Mouse (Mus musculus) G1E (cell line): ENCODE data around the gene Ncoa3. TPM values are rescaled to one million over a fixed set of nuclear protein-coding genes. Genes with fewer than 3 reads are reported as not detected.
A peak's percentile ranks its signal among the peaks of the same experiment; 100 is the strongest.

Source experiments
- ATAC-seq: 2 replicates; pipeline ENCODE4 v1.8.0; 2016; ENCODE audit warnings: mild to moderate bottlenecking; ENCODE audit not compliant: insufficient number of reproducible peaks, poor library complexity, low FRiP score, severe bottlenecking; ENCODE audit errors: extremely low read depth
- DNase-seq: peaks from one replicate; pipeline ENCODE4 v3.0.0; 2012; ENCODE audit warnings: low spot score
- H3K27me3 ChIP-seq: 2 replicates; pipeline ENCODE4 v1.6.1; 2012; ENCODE audit warnings: mild to moderate bottlenecking, low read length, inconsistent platforms; ENCODE audit not compliant: insufficient read depth
- H3K36me3 ChIP-seq: replicated peaks from 2 replicates; pipeline ENCODE3; 2012; ENCODE audit warnings: mild to moderate bottlenecking, inconsistent platforms
- H3K4me1 ChIP-seq: 2 replicates; pipeline ENCODE4 v1.6.1; 2012; ENCODE audit warnings: low read depth, low read length, inconsistent platforms, mixed read lengths; ENCODE audit not compliant: insufficient read depth
- H3K4me3 ChIP-seq: 2 replicates; pipeline ENCODE4 v1.5.1; 2012; ENCODE audit warnings: low read depth, mild to moderate bottlenecking, inconsistent platforms, low read length, moderate library complexity, mixed read lengths
- H3K9me3 ChIP-seq: replicated peaks from 2 replicates; pipeline ENCODE4 v1.6.1; 2012; ENCODE audit warnings: inconsistent platforms
- CTCF ChIP-seq: IDR thresholded peaks from 2 replicates; pipeline ENCODE4 v1.5.1; 2012; ENCODE audit warnings: low read depth, low read length, inconsistent platforms, mixed read lengths
- GATA1 ChIP-seq: IDR thresholded peaks from 2 replicates; pipeline ENCODE4 v1.6.1; 2012; ENCODE audit warnings: borderline replicate concordance, low read length, inconsistent platforms, mixed read lengths
- GATA2 ChIP-seq: IDR thresholded peaks from 2 replicates; pipeline ENCODE4 v1.6.1; 2012; ENCODE audit warnings: low read depth, low read length, inconsistent platforms, borderline replicate concordance
- POLR2AphosphoS5 ChIP-seq: IDR thresholded peaks from 2 replicates; pipeline ENCODE4 v1.6.1; 2012; ENCODE audit warnings: low read depth, low read length, inconsistent platforms; ENCODE audit not compliant: insufficient replicate concordance
- TAL1 ChIP-seq: conservative IDR thresholded peaks from 2 replicates; pipeline ENCODE4 v1.6.1; 2012; ENCODE audit warnings: low read depth, low read length, inconsistent platforms, mixed read lengths
- polyA plus RNA-seq: library from polyadenylated mRNA; stranded (reverse); fragments of >175 nt; gene quantifications from 2 replicates; pipeline ENCODE4 v1.2.3, GENCODE M21; 2012
- total RNA-seq, 2 experiments: library from RNA; stranded (forward) in 1 of 2; stranded (reverse) in 1 of 2; fragments of 200-1000 nt in 1 of 2; fragments of >200 nt in 1 of 2; fragmentation: Nextera tagmentation in 1 of 2; gene quantifications; 2 replicates each; pipeline ENCODE4 v1.2.3; 2014 to 2017

Gene Ncoa3
- total and polyA plus RNA-seq, 3 experiments: 8.2 to 17.9 (median 14.6) TPM

- Histone ChIP-seq H3K4me1 (peaks cover 9% of the 10 kb centered on the region), H3K9me3 (no peaks in the 10 kb centered on the region), H3K4me3 (no peak overlapping the region), H3K36me3 (no peaks in the 10 kb centered on the region), H3K27me3 (peaks cover 17% of the 10 kb centered on the region)
- ATAC-seq (no peak), DNase-seq (no peak)
- TF ChIP-seq TAL1: no peak
- no peak for TF ChIP-seq GATA2
- TF ChIP-seq CTCF: no peak
- no peak for TF ChIP-seq POLR2AphosphoS5
Observed at GRCm38 (mm10) chr2:165969391-165969790, 23.0 kb upstream of the Ncoa3 start.

- H3K27me3 ChIP-seq: peaks cover 17% of the 10 kb centered on the region
- no peak for ATAC-seq
- no peaks in the 10 kb centered on the region for H3K9me3 ChIP-seq
- H3K36me3 ChIP-seq: no peaks in the 10 kb centered on the region
- no peak overlapping the region for H3K4me3 ChIP-seq
- DNase-seq: no peak
- TF ChIP-seq GATA1: no peak
- no peak for TF ChIP-seq TAL1
- no peak for TF ChIP-seq GATA2
- no peak for TF ChIP-seq POLR2AphosphoS5
- TF ChIP-seq CTCF: no peak
- peaks cover 9% of the 10 kb centered on the region for H3K4me1 ChIP-seq
Observed at GRCm38 (mm10) chr2:165969961-165970360, 22.5 kb upstream of the Ncoa3 start.

- no peak for DNase-seq
- TF ChIP-seq TAL1 (no peak), GATA2 (no peak), CTCF (no peak), POLR2AphosphoS5 (no peak), GATA1 (no peak)
- no peak overlapping the region for H3K4me3 ChIP-seq
- H3K4me1 ChIP-seq: peaks cover 9% of the 10 kb centered on the region
- ATAC-seq: no peak
- no peaks in the 10 kb centered on the region for H3K36me3 ChIP-seq
- H3K9me3 ChIP-seq: no peaks in the 10 kb centered on the region
- H3K27me3 ChIP-seq: peaks cover 17% of the 10 kb centered on the region
Observed at GRCm38 (mm10) chr2:165970767-165971166, 21.7 kb upstream of the Ncoa3 start.

DNA sequence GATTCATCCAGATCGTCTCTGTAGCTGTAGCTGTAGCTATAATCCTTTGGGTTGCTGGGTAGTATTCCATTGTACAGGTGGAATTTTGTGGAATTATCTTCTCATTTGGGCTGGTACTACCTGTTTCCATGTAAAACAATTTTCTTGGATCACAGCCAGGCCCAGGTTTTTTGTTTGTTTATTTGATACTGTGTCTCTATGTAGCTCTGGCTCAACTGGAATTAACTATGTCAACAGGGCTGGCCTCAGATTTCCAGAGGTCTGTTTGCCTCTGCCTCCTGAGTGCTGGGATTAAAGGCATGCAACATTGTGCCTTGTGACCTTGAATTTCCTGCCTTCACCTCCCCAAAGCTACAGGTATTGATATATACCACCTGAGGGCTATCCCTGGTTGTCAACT is 18.1 kb upstream of the Ncoa3 start:
- Histone ChIP-seq H3K4me3 (no peak overlapping the region), H3K36me3 (no peaks in the 10 kb centered on the region), H3K9me3 (peaks cover 3% of the 10 kb centered on the region; the same call in 1 of the 2 replicates), H3K4me1 (no peaks in the 10 kb centered on the region), H3K27me3 (peaks cover 13% of the 10 kb centered on the region)
- ATAC-seq (no peak), DNase-seq (no peak)
- no peak for TF ChIP-seq GATA1
- no peak for TF ChIP-seq CTCF
- no peak for TF ChIP-seq TAL1
- no peak for TF ChIP-seq GATA2
- TF ChIP-seq POLR2AphosphoS5: no peak

DNA sequence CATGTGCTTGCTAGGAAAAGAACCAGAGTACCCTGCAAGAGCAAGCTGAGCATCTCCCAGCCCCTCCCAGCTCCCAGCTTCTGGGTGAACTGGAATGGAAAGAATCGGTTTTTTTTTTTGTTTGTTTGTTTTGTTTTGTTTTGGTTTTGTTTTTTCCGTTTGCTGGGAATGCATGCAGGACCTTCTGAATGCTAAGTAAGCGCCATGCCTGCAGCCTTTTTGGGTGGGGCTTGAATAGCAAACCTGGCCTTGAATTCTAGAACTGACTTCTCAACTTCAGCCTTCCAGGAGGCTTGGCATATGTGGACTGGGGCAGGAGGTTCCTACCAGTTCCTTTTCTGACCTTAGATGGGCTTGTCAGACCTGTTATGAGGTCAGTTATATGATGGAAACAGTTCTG is 16.2 kb upstream of the Ncoa3 start:
- no peak overlapping the region for H3K4me3 ChIP-seq
- DNase-seq (no peak), ATAC-seq (no peak)
- no peaks in the 10 kb centered on the region for H3K36me3 ChIP-seq
- H3K27me3 ChIP-seq: peaks cover 7% of the 10 kb centered on the region; the same call in 1 of the 2 replicates
- TF ChIP-seq CTCF (no peak), TAL1 (no peak), POLR2AphosphoS5 (no peak), GATA2 (no peak), GATA1 (no peak)
- H3K4me1 ChIP-seq: no peaks in the 10 kb centered on the region
- H3K9me3 ChIP-seq: peaks cover 3% of the 10 kb centered on the region; the same call in 1 of the 2 replicates

DNA sequence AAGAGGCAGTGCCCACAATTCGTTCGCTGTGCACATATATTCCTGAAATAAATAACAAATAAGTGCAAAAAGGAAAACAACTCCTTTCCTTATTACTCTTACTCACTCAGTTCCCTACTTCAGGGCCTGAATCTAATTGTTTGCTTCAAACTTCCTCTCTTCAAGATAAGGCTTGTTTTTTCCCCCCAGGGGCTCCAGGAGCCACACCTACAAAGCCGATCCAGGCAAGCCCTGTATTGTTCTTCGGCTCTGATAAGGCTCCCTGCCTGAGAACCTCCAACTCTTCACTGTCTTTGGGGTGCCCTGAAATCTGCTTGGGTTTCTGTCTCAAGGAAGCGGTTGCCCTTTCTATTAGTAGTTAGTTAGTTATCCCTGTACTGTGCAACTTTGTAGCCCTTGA is 15.6 kb upstream of the Ncoa3 start:
- H3K4me3 ChIP-seq: no peak overlapping the region
- peaks cover 3% of the 10 kb centered on the region; the same call in 1 of the 2 replicates for H3K9me3 ChIP-seq
- H3K4me1 ChIP-seq: no peaks in the 10 kb centered on the region
- DNase-seq (no peak), ATAC-seq (peak; percentile 49; the same call in 1 of the 2 replicates)
- TF ChIP-seq CTCF (no peak), TAL1 (no peak), GATA1 (no peak), GATA2 (no peak), POLR2AphosphoS5 (no peak)
- H3K36me3 ChIP-seq: no peaks in the 10 kb centered on the region
- peaks cover 8% of the 10 kb centered on the region; the same call in 1 of the 2 replicates for H3K27me3 ChIP-seq

GRCm38 (mm10) chr2:165978119-165978518 is 14.3 kb upstream of the Ncoa3 start:
- H3K4me3 ChIP-seq: no peak overlapping the region
- DNase-seq (no peak), ATAC-seq (no peak)
- H3K27me3 ChIP-seq: peaks cover 9% of the 10 kb centered on the region; the same call in 1 of the 2 replicates
- TF ChIP-seq CTCF (no peak), TAL1 (no peak), POLR2AphosphoS5 (no peak), GATA2 (no peak), GATA1 (no peak)
- peaks cover 3% of the 10 kb centered on the region; the same call in 1 of the 2 replicates for H3K9me3 ChIP-seq
- no peaks in the 10 kb centered on the region for H3K36me3 ChIP-seq
- peaks cover 10% of the 10 kb centered on the region for H3K4me1 ChIP-seq
